Mouse (Mus musculus): ENCODE data around the gene Lsamp. TPM values are rescaled to one million over a fixed set of nuclear protein-coding genes. Genes with fewer than 3 reads are reported as not detected.
"Not testable (repeated sequence)": the region's sequence is repeated elsewhere in the genome, so short reads cannot be mapped to it uniquely, and the experiment has no call there.

Lsamp gene
- polyA plus RNA-seq, 1 experiment from 2014 or later = 0.25 TPM

DNA sequence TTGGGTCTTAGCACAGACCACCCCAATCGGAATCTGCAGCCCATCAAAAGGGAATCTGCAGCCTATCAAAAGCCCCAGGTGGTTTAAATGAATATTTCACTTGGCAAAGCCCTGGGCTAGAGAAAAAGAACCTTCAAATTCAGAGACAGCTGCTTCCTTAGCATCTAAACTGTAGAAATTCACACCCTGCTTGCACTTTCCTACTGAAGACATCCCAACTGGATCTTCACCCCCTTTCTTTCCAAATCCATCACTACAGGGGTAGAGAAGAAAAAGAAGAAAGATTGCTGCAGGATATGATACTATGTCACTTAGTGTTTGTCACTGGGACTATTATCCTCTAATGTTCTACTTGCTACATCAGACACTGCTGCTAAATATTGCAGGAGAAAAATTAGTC lies 1981.5 kb downstream of the Lsamp start:
- Histone ChIP-seq H3K9me3 (replicated peaks) (no peaks in the 10 kb centered on the region), H3K9ac (no peak overlapping the region), H3K27ac (no peak overlapping the region), H3K4me2 (no peak overlapping the region), H3K36me3 (no peaks in the 10 kb centered on the region), H3K27me3 (replicated peaks) (no peaks in the 10 kb centered on the region), H3K4me3 (no peak overlapping the region), H3K4me1 (no peaks in the 10 kb centered on the region)
- WGBS (ENCODE audit: insufficient replicate concordance) = 50% methylated on average over 1 of the region's 1 CpGs
- no peak for ATAC-seq

- no peaks in the 10 kb centered on the region for H3K4me1 ChIP-seq
- no peak for ATAC-seq
- H3K4me3 ChIP-seq = no peak overlapping the region
- H3K36me3 ChIP-seq = no peaks in the 10 kb centered on the region
- no peaks in the 10 kb centered on the region for H3K9me3 ChIP-seq (replicated peaks)
- H3K27me3 ChIP-seq (replicated peaks) = no peaks in the 10 kb centered on the region
- no peak overlapping the region for H3K4me2 ChIP-seq
- 66% methylated on average over 2 of the region's 2 CpGs for WGBS (ENCODE audit: insufficient replicate concordance)
- no peak overlapping the region for H3K27ac ChIP-seq
- H3K9ac ChIP-seq = no peak overlapping the region
These were observed 1985.1 kb downstream of the Lsamp start for GRCm38 (mm10) chr16:41969215-41969614.

- H3K36me3 ChIP-seq = no peaks in the 10 kb centered on the region
- H3K4me2 ChIP-seq = no peak overlapping the region
- no peak overlapping the region for H3K9ac ChIP-seq
- no peaks in the 10 kb centered on the region for H3K9me3 ChIP-seq (replicated peaks)
- WGBS (ENCODE audit: insufficient replicate concordance) = 56% methylated on average over 2 of the region's 2 CpGs
- no peak for ATAC-seq
- H3K27ac ChIP-seq = no peak overlapping the region
- H3K4me1 ChIP-seq = no peaks in the 10 kb centered on the region
- H3K4me3 ChIP-seq = no peak overlapping the region
- H3K27me3 ChIP-seq (replicated peaks) = no peaks in the 10 kb centered on the region
These were observed 1990.9 kb downstream of the Lsamp start for GRCm38 (mm10) chr16:41974866-41975719.

GRCm38 (mm10) chr16:41976897-41977296 lies 1992.7 kb downstream of the Lsamp start:
- H3K9ac ChIP-seq = no peak overlapping the region
- no peak overlapping the region for H3K4me2 ChIP-seq
- no peaks in the 10 kb centered on the region for H3K4me1 ChIP-seq
- H3K36me3 ChIP-seq = no peaks in the 10 kb centered on the region
- no peaks in the 10 kb centered on the region for H3K9me3 ChIP-seq (replicated peaks)
- no peaks in the 10 kb centered on the region for H3K27me3 ChIP-seq (replicated peaks)
- no peak overlapping the region for H3K4me3 ChIP-seq
- no peak overlapping the region for H3K27ac ChIP-seq
- ATAC-seq = no peak
- 58% methylated on average over 4 of the region's 5 CpGs for WGBS (ENCODE audit: insufficient replicate concordance)

DNA sequence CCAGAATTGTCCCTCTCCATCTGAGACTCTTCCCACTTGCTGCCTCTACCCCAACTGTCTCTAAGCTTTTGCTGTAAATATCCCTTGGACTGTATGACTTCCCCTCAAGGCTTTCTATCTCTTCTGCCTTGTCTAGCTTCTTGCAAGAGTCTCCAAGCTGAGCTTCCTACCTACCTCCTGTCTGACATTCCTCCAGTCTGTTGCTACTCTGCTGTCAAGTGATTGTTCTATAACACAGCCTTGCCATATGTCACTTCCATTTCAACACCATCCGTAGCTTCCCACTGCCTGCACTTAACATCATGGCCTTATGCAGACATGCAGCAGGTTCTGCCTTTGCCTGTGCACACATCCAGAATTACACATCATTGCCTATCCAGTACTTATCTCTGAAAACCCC lies 2012.8 kb downstream of the Lsamp start:
- no peaks in the 10 kb centered on the region for H3K36me3 ChIP-seq
- no peak overlapping the region for H3K9ac ChIP-seq
- H3K4me1 ChIP-seq = no peaks in the 10 kb centered on the region
- no peak overlapping the region for H3K4me2 ChIP-seq
- 54% methylated on average over 1 of the region's 1 CpGs for WGBS (ENCODE audit: insufficient replicate concordance)
- H3K4me3 ChIP-seq = no peak overlapping the region
- no peak for ATAC-seq
- no peaks in the 10 kb centered on the region for H3K27me3 ChIP-seq (replicated peaks)
- no peaks in the 10 kb centered on the region for H3K9me3 ChIP-seq (replicated peaks)
- H3K27ac ChIP-seq = no peak overlapping the region

GRCm38 (mm10) chr16:42002925-42003324 lies 2018.8 kb downstream of the Lsamp start:
- no peaks in the 10 kb centered on the region for H3K36me3 ChIP-seq
- 70% methylated on average over 5 of the region's 5 CpGs for WGBS (ENCODE audit: insufficient replicate concordance)
- no peaks in the 10 kb centered on the region for H3K4me1 ChIP-seq
- no peak overlapping the region for H3K4me2 ChIP-seq
- H3K9me3 ChIP-seq (replicated peaks) = no peaks in the 10 kb centered on the region
- ATAC-seq = no peak
- no peak overlapping the region for H3K27ac ChIP-seq
- H3K27me3 ChIP-seq (replicated peaks) = no peaks in the 10 kb centered on the region
- no peak overlapping the region for H3K4me3 ChIP-seq
- no peak overlapping the region for H3K9ac ChIP-seq

- 80% methylated on average over 11 of the region's 11 CpGs for WGBS (ENCODE audit: insufficient replicate concordance)
- not testable (repeated sequence) for H3K4me2 ChIP-seq
These were observed 2019.3 kb downstream of the Lsamp start for GRCm38 (mm10) chr16:42003506-42003905.

GRCm38 (mm10) chr16:42004166-42004565 lies 2020.0 kb downstream of the Lsamp start:
- no peak overlapping the region for H3K9ac ChIP-seq
- no peak overlapping the region for H3K4me2 ChIP-seq
- H3K9me3 ChIP-seq (replicated peaks) = no peaks in the 10 kb centered on the region
- WGBS (ENCODE audit: insufficient replicate concordance) = 41% methylated on average over 1 of the region's 1 CpGs
- ATAC-seq = no peak
- H3K36me3 ChIP-seq = no peaks in the 10 kb centered on the region
- no peak overlapping the region for H3K4me3 ChIP-seq
- no peaks in the 10 kb centered on the region for H3K27me3 ChIP-seq (replicated peaks)
- H3K4me1 ChIP-seq = no peaks in the 10 kb centered on the region
- H3K27ac ChIP-seq = no peak overlapping the region

More at GRCm38 (mm10) chr16:42003506-42003905, 2019.3 kb downstream of the Lsamp start:
- not testable (repeated sequence) for H3K4me1 ChIP-seq; H3K27me3 ChIP-seq (replicated peaks); H3K9ac ChIP-seq; H3K9me3 ChIP-seq (replicated peaks); ATAC-seq; H3K36me3 ChIP-seq; H3K4me3 ChIP-seq; H3K27ac ChIP-seq

GRCm38 (mm10) chr16:42014937-42015336 lies 2030.8 kb downstream of the Lsamp start:
- no peak for ATAC-seq
- 63% methylated on average over 5 of the region's 5 CpGs for WGBS (ENCODE audit: insufficient replicate concordance)

DNA sequence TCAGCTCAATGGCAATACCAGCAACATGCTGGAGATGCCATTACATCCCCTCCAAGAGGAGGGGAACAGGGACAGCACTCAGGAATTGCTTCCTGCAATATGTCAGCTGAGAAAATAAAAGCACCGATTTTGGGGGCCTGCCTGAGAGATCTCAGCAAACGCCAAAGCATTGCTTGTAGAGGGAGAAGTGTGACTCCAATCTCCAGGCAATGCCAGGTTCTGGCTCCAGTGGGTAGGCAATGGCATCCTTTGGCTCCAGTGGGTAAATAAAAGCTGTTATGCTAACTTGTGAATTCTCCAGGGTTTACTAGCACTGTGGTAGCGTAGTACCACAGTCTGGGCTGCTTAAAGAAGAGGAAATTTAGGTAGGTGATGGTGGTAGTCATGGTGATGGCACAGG lies 2031.3 kb downstream of the Lsamp start:
- H3K9ac ChIP-seq = no peak overlapping the region
- H3K27me3 ChIP-seq (replicated peaks) = no peaks in the 10 kb centered on the region
- no peaks in the 10 kb centered on the region for H3K9me3 ChIP-seq (replicated peaks)
- H3K4me3 ChIP-seq = no peak overlapping the region
- WGBS (ENCODE audit: insufficient replicate concordance) = 48% methylated on average over 3 of the region's 3 CpGs
- H3K4me2 ChIP-seq = no peak overlapping the region
- no peaks in the 10 kb centered on the region for H3K4me1 ChIP-seq
- H3K36me3 ChIP-seq = no peaks in the 10 kb centered on the region
- H3K27ac ChIP-seq = no peak overlapping the region
- no peak for ATAC-seq

More at GRCm38 (mm10) chr16:42014937-42015336, 2030.8 kb downstream of the Lsamp start:
- Histone ChIP-seq H3K27ac (no peak overlapping the region), H3K4me1 (no peaks in the 10 kb centered on the region), H3K4me2 (no peak overlapping the region), H3K27me3 (replicated peaks) (no peaks in the 10 kb centered on the region), H3K9ac (no peak overlapping the region), H3K36me3 (no peaks in the 10 kb centered on the region), H3K9me3 (replicated peaks) (no peaks in the 10 kb centered on the region), H3K4me3 (no peak overlapping the region)

GRCm38 (mm10) chr16:42016791-42017643 lies 2032.9 kb downstream of the Lsamp start:
- Histone ChIP-seq H3K4me3 (no peak overlapping the region), H3K36me3 (no peaks in the 10 kb centered on the region), H3K9me3 (replicated peaks) (no peaks in the 10 kb centered on the region), H3K27me3 (replicated peaks) (no peaks in the 10 kb centered on the region), H3K27ac (no peak overlapping the region), H3K4me2 (no peak overlapping the region), H3K9ac (no peak overlapping the region), H3K4me1 (no peaks in the 10 kb centered on the region)
- no peak for ATAC-seq
- WGBS (ENCODE audit: insufficient replicate concordance) = 79% methylated on average over 9 of the region's 9 CpGs

DNA sequence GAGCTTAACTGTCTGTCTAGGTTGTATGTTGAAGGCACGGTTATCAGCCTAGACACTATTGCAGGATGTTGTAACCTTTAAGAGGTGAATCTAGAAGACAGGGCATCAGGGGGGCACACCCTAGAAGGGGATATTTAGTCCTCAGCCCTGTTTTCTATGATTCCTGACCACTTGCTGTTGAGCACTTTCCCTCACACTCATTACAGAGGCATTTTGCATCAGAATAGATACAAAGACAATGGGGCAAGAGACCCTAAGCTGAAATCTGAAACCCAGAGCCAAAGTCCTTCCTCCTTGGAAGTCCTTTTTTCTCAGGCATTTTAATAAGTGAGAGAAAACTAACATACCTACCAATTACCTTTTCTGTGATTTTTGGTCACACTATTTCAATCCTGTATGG lies 2038.4 kb downstream of the Lsamp start:
- 46% methylated on average over 1 of the region's 1 CpGs for WGBS (ENCODE audit: insufficient replicate concordance)
- Histone ChIP-seq H3K36me3 (no peaks in the 10 kb centered on the region), H3K4me2 (no peak overlapping the region), H3K27ac (no peak overlapping the region), H3K9me3 (replicated peaks) (no peaks in the 10 kb centered on the region), H3K27me3 (replicated peaks) (no peaks in the 10 kb centered on the region), H3K9ac (no peak overlapping the region), H3K4me3 (no peak overlapping the region), H3K4me1 (no peaks in the 10 kb centered on the region)
- no peak for ATAC-seq

All from liver, embryonic 12.5 days (tissue).